9 mouse cellular contexts compared by ENCODE assay signal in genomic region chr9:119631899-119632533, GRCm38 (mm10). TPM values are rescaled to one million over a fixed set of nuclear protein-coding genes. Genes with fewer than 3 reads are reported as not detected.
DNase-seq lines count a peak whose midpoint lies in the region; ATAC-seq and TF ChIP-seq lines count a peak whose summit lies in the region.
"Had no signal": no experiment of that assay in that cellular context is flagged by ENCODE, and none has a peak within 500 bp of the region (broad histone marks: within the 10 kb centered on the region; RNA-seq: fewer than 3 reads in every experiment).

No protein-coding gene starts in this region.

- H3K4me2 ChIP-seq in forebrain, embryonic 11.5 days (ENCODE audit: low read depth, low read length, severe bottlenecking): no peak overlapping the region
- H3K4me2 ChIP-seq: midbrain, embryonic 12.5 days had no signal

- no peaks in the 10 kb centered on the region for H3K36me3 ChIP-seq in forebrain, embryonic 10.5 days (replicated peaks)
- no peaks in the 10 kb centered on the region for H3K36me3 ChIP-seq in forebrain, embryonic 11.5 days (ENCODE audit: control insufficient read depth, insufficient read depth, low read length)
- H3K36me3 ChIP-seq in kidney, adult 2 months (ENCODE audit: control insufficient read depth, insufficient read depth, low read length): no peaks in the 10 kb centered on the region
- H3K36me3 ChIP-seq: midbrain, embryonic 12.5 days had no signal

- no peak overlapping the region for H3K4me3 ChIP-seq in forebrain, embryonic 10.5 days
- H3K4me3 ChIP-seq in forebrain, embryonic 11.5 days (ENCODE audit: low read depth, low read length): no peak overlapping the region
- H3K4me3 ChIP-seq in kidney, adult 2 months (ENCODE audit: insufficient read depth, low read depth, low read length): no peak overlapping the region
- H3K4me3 ChIP-seq: midbrain, embryonic 12.5 days had no signal

- no peak for ATAC-seq in forebrain, embryonic 11.5 days (replicated peaks; ENCODE audit: low FRiP score)
- no peak for ATAC-seq in monocyte, adult 5-6 weeks (replicated peaks; ENCODE audit: insufficient number of reproducible peaks, low FRiP score, low TSS enrichment, poor library complexity, severe bottlenecking)

- H3K27ac ChIP-seq in forebrain, embryonic 10.5 days: 0 out of 2 replicates have a peak overlapping the region, but pooled peaks have one; percentile 42
- H3K27ac ChIP-seq in forebrain, embryonic 11.5 days (ENCODE audit: low read depth, low read length): no peak overlapping the region
- H3K27ac ChIP-seq in kidney, adult 2 months (ENCODE audit: insufficient read depth, low read depth, low read length): no peak overlapping the region

- WGBS in forebrain, embryonic 10.5 days: 61% methylated on average over 14 of the region's 15 CpGs
- WGBS in forebrain, embryonic 11.5 days: 60% methylated on average over 15 of the region's 15 CpGs
- whole genome bisulfite sequencing in kidney, adult 2 months: 9% methylated on average over 15 of the region's 15 CpGs

- peaks cover 24% of the 10 kb centered on the region for H3K4me1 ChIP-seq in forebrain, embryonic 10.5 days
- H3K4me1 ChIP-seq in forebrain, embryonic 11.5 days (replicated peaks; ENCODE audit: control insufficient read depth, insufficient read depth, low read length): 0 out of 2 replicates have a peak, but pooled peaks cover 2% of the 10 kb centered on the region
- H3K4me1 ChIP-seq in kidney, adult 2 months (ENCODE audit: control insufficient read depth, insufficient read depth, low read length): no peaks in the 10 kb centered on the region

- H3K9ac ChIP-seq in forebrain, embryonic 11.5 days (ENCODE audit: low read length): no peak overlapping the region
- H3K9ac ChIP-seq: midbrain, embryonic 12.5 days had no signal

- no peak for TF ChIP-seq CTCF in kidney, adult 2 months (conservative IDR thresholded peaks at IDR 0.05; ENCODE audit: insufficient read depth, insufficient read length, low read depth, low read length)

- no peaks in the 10 kb centered on the region for H3K9me3 ChIP-seq in forebrain, embryonic 10.5 days
- H3K9me3 ChIP-seq in forebrain, embryonic 11.5 days (ENCODE audit: control insufficient read depth, low read length): no peaks in the 10 kb centered on the region
- H3K9me3 ChIP-seq: midbrain, embryonic 12.5 days had no signal

- no peak for TF ChIP-seq POLR2A in kidney, adult 2 months (IDR thresholded peaks at IDR 0.05; ENCODE audit: low read depth, low read length)

- no peak for DNase-seq in forebrain, embryonic 10.5 days (ENCODE audit: extremely low spot score, low spot score)
- no peak for DNase-seq in forebrain, embryonic 11.5 days (ENCODE audit: low spot score)
- DNase-seq in adrenal gland, postnatal 14 days: peak; percentile 58
- peak; percentile 97 for DNase-seq in heart, adult 11 months
- DNase-seq in kidney, adult 2 months: peak; percentile 10
- DNase-seq in ovary, postnatal 36 days (ENCODE audit: low spot score): peak; percentile 61
- DNase-seq in spleen, postnatal 14 days (ENCODE audit: low spot score in 2 of 2): no peak

- H3K27me3 ChIP-seq in forebrain, embryonic 10.5 days (ENCODE audit: poor library complexity, severe bottlenecking): peaks cover 4% of the 10 kb centered on the region
- H3K27me3 ChIP-seq in forebrain, embryonic 11.5 days (ENCODE audit: control insufficient read depth, insufficient read depth, low read length): no peaks in the 10 kb centered on the region
- no peaks in the 10 kb centered on the region for H3K27me3 ChIP-seq in kidney, adult 2 months (replicated peaks; ENCODE audit: control insufficient read depth, insufficient read depth, low read length)

RNA-seq across cellular contexts. Expression of gene Scn5a, which starts 53.2 kb away (rescaled TPM):
- 2.9 and 3.6 TPM in 2 replicates for polyA plus RNA-seq in forebrain, embryonic 10.5 days (2016; fragmentation: Nextera tagmentation; extraction: Ambion mirVana)
- polyA plus RNA-seq in forebrain, embryonic 11.5 days (2014; fragmentation: Nextera tagmentation; extraction: Ambion mirVana): 3.0 and 3.2 TPM in 2 replicates
- 0.22 and 0.56 TPM in 2 replicates for total RNA-seq in adrenal gland, postnatal 14 days (2021)
- polyA plus RNA-seq in kidney, adult 2 months (2012; rRNA removed): 0.72 and 1.0 TPM in 2 replicates
- not detected in 3 replicates for total RNA-seq in monocyte, adult 5-6 weeks (2017)

Comparison
In these comparisons a context has a peak if more than half of its experiments do, and no peak if none do; other contexts are left out.
1. DNase-seq: peak in adrenal gland, postnatal 14 days (single experiment), heart, adult 11 months (single experiment), kidney, adult 2 months (single experiment) and ovary, postnatal 36 days (single experiment); none in forebrain, embryonic 10.5 days (single experiment), forebrain, embryonic 11.5 days (single experiment) and spleen, postnatal 14 days (0 of 2).